Mouse (Mus musculus) telencephalon, adult 2 months (tissue): ENCODE measurements at regions not wholly inside any gene's neighbourhood (a gene's known extent, or its start where the extent isn't known, plus 50 kb on each side); places are given as distances from the start of the nearest gene placed in this dataset.

Source experiments
- DNase-seq: peaks from one replicate; pipeline ENCODE4 v3.0.0-alpha.2; 2011; ENCODE audit warnings: low read depth, low spot score

DNA sequence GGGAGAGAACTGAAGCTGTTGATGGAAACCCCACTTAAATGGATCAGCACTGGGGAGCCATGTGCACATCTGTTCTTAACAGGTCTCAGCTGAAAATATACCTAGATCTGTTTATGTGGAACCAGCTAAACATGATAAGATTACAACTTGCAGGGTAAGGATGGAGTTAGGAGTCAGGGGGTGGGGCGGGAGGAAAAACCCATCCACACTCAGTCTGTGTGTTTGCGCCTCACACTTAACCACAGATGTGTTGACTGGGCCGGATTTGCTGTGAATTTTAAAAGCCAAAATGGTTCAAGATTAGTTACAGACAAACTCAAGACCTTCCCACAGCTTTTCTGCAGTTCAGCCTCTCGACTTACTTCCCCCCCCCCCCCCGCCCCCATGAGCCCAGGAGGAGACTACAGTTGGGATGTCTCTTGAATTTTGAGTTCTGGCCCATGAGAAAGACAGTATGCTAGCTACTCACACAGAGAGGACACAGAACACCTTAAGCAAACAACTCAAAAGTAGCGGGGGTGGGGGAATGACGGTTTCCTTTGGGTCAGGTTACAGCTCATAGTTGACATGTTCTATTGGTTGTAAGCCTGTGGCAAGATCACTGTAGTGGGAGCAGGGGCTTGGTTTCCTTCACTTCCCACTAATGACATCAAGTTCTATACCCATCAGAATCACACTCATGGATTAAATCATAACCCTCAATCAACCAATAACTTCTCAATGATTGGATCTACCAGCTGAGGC is 209.1 kb downstream of the Bcl2l11 start:
- no peak for DNase-seq

DNA sequence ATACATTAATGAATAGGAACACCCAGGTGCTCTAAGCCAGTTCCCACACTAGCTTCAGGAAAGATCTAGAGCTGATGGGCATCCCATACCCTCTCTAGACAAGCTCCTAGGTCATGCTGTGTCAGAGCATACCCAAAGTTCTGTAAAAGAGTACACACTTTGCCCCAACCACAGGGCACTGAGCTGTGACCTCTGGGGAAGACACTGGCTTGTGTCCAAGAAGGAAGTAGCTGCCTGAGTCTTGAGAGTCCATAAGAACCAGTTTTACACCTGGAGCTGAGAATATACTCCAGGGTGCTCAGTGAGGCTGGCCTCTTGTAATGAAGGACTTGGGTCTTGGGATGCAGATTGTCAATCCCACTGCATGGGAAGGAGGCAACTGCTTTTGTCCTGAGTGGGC is 211.4 kb downstream of the Bcl2l11 start:
- DNase-seq, result no peak

DNA sequence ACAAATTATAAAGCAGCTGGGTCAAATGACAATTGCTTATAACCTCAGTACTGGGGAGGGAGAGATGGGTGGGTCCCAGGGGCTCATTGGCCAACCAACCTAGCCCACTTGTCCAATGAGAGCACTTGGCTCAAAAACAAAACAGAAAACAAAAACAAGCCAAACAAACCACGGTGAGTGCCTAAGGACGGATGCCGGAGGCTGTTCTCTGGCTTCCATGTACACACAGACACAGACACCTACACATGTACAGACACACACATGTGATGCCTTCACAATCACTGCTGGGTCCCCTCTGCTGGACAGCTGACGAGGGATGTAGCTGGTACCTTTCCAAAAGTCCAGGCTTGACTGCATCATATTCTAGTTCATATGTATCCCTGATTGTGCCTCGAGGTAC is 212.0 kb downstream of the Bcl2l11 start:
- no peak for DNase-seq

DNA sequence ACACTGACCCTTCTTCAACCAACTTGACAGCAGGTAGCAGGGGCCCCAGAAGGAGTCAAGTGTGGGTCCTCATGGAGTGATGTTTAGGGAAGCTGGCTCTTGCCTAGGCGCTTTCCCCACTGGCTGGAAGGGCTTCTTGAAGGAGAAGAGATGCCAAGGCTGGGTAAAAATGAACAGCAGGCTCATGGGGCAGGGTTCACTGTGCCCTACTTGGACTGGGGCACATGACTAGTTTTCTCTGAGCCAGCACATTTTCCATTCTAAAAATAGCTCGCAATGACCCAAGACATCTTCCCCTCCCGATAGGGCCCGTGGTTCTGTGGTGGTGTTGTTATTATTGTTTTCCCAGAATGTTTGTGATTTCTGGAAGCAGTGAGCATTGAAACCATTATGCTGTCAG is 212.6 kb downstream of the Bcl2l11 start:
- no peak for DNase-seq

DNA sequence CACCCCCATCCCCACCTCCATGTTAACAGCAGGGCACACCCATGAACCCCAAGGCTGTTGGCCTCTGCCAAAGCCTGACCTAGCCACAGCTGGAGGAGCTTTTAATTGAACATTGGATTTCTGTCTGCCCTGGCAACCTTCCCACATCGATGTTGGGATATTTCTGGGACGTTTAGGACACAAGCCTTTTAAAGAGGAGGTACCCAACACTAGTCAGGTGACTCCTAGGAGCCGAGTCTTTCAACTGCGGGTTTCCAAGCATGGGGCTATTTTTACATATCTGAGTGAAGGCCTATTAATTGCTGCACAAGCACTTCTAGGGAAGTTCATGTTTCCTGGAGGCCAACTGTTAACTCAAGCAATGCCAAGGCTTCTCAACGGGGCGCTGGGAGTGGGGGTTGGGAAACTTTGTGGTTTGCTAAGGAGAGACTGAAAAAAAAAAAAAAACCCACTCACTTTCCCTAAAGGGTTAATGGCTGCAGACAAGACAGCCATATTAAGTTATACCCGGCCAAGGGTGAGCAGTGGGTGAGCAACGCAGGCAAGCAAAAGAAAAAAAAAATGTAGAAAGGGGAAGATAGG is 213.3 kb downstream of the Bcl2l11 start:
- no peak for DNase-seq

DNA sequence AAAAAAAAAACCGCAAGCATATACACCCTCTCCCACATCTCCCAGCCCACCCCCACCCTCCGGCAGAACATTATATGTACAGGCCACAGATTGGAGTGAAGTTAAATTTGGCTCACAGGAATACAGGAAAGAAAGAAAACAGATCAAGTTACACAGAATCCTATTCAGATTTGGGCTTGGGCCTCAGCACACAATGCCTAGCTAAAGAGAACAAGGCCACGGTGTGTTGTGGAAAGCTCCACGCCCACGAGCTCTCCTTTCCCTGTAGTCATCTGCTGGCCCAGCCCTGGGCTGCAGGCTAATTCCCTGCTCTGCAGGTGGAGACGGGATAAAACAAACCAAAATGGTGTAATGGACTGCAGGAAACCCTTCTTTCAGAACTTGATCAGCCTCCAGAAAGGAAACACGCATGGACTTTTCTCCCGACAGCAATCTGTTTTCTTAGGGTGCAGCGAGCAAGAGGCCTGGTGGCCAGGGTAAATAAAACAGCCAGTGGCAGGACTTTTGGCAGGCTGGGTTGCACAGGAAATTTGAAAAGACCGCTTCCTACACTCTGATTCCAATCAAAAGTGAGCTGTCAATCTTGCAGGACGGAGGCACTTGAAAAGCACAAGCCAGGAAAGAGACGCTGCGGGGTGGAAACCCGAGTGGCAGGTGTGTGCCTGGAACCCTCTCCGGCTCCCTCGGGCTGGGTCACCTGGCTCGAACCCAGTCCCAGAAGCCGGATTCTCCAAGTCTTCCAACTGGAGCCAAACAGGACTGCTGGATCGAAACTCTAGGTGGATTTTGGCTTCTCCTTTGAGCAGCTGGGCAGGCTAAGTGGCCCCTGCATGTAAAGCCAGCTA is 214.0 kb downstream of the Bcl2l11 start:
- DNase-seq, result no peak

DNA sequence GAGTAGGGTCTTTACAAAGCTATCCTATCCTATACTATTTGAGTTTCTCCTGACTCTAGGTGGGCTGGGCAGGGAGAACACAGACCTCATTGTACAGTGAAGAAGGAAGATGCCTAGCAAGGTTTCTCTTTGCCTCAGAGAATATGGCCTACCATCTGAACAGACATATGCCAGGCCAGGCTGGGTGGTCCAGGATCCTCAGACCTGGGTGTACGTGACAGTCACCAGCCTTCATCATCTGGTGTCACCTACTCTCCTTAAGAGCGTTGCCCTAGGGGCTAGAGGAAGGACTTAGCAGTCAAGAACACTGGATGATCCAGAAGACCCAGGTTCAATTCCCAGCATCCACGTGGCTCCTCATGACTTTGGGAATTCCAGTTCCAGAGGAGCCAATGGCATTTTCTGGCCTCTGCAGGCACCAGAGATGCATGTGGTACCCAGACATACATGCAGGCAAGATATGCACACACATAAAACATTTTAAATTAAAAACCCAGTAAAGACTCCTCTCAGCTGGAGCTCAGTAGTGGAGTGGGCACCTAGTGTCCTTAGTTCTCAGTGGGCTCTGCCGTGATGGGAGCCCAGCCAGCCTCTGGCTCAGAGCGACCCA is 214.9 kb downstream of the Bcl2l11 start:
- no peak for DNase-seq

DNA sequence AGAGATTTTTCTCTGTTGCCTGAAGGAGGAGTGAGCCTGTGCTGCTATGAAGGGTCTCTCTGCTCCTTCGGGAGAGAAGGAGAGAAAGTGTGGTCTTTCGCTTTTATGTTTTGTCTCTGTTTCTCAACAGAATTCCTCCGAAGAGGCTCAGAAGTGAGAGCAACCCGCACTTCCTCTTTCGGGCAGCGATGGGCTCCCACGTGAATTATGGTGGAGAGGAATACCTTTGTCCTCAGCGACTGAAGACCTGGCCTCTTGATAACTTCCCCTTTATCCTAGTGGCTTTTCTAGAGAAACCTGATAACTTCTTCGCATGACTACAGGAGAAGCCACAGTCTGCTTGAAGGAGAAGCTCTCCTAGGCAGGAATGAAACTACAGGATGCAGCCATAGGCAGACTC is 216.4 kb downstream of the Bcl2l11 start:
- no peak for DNase-seq

DNA sequence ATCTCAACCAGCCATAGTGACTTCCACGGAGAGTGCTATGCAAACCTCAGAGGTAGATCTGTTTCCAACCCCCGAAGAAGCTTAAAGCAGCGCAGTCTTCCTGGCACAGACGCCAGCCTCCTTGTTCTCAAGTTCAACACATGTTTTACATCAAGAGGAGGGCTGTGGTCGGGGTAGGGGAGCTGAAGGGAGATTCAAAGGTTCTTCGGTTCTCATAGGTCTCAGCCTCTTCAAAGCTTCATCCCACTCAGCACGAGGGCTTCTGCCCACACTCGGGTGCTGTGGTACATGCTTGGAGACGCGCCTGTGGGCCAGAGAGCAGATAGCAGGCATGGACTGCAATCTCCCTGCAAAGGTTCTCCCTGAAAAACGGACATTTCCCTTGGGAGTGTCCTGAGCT is 219.7 kb downstream of the Bcl2l11 start:
- DNase-seq, result no peak

DNA sequence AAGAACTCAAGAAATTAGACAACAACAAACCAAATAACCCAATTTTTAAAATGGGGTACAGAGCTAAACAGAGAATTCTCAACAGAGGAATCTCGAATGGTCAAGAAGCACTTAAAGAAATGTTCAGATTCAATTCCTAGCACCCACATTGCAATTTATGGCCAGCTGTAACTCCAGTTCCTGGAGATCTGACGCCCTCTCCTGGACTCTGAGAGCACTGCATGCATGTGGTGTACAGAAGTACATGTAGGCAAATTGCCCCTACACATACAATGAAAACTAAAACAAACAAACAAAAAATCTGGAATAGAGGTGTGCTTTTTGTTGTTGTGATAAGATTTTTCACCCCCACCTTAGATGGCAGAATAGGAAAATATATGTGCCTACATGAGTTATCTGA is 222.7 kb downstream of the Bcl2l11 start:
- DNase-seq, result no peak

DNA sequence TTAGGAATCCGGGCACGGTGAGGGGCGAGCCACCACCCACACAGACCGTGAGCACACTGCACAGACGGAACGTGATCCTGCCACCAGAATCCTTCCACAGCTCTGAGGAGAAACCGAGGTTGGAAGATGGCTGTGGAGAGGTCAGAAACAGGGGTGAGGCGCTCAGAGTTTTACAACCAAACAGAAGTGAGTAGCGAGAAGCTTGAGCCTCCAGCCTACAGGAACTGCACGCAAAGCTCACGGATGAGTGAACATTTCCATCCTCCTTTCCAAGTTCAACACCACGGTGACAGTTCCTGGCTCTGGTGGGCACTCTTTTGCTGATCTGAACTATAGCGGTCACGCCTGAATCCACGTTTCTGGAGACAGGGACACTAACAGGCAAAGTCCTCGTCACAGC is 225.6 kb downstream of the Bcl2l11 start:
- DNase-seq, result no peak

DNA sequence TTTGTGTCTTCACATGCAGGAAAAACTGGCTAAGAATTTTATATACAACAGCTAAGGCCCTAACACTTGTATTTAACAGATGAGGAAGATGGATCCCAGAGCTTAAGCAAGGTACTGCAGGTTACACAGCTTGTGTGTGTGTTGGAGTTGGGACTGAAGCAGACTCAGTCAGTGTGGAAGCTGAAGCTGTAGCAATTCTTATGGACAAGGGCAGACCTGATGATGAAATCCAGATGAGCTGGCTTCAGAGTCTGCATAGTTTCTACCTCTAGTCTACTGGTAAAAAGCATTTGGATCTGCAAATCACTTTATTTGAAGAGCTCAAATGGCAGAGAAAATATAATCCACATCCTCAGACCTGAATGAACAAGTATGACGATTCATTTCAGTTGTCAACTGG is 226.7 kb downstream of the Bcl2l11 start:
- no peak for DNase-seq

DNA sequence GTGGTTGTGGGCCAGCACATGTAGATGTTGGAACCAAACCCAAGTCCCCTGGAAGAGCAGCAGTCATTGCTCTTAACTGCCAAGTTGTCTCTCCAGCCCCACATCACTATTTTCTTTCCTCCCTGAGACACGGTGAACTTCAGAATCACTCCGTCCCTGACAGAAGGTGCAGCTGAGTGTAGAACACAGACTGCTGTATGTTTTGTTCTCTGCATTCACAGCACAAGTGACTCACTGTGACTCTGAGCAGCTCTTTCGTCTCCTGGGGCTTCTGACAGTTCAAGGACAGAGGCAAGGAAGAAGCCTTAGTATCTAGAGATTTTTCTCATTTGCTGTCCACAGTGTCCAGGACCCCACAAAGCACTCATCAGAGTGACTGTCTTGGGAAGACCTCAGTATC is 227.6 kb downstream of the Bcl2l11 start:
- DNase-seq, result no peak

DNA sequence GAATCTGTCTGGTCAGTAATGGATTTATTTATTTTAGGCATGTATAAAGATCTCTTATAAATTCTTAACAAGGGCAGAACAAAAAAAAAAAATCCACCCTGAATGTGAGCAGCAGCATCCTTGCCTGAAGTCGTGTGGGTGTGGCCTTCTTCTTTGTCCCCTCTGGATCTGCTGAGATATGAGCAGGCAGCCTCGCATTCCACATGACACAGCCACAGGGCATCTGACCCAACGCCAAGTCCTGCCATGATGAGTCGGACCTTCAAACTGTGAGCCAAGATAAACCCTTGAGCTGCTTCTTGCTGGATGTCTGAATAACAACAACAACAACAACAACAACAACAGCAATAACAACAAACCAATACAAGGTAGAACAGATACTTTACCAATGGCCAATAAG is 230.5 kb downstream of the Bcl2l11 start:
- DNase-seq, result no peak

DNA sequence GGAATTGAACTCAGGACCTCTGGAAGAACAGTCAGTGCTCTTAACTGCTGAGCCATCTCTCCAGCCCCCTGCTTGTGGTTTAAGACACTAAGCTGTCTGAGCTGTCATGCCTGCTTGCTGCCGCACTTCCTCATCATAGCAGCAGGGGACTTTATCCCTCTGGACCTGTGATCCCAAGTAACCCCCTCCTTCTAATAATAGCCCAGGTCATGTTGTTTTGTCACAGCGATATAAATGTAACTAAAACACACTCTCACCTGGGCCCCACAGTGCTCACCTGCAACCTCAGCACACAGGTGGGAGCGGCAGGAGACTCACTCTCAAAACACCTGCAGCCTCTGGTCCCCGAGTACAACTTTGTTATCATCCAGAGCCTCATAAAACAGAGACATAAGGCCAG is 231.9 kb upstream of the Spdye4c start:
- no peak for DNase-seq

DNA sequence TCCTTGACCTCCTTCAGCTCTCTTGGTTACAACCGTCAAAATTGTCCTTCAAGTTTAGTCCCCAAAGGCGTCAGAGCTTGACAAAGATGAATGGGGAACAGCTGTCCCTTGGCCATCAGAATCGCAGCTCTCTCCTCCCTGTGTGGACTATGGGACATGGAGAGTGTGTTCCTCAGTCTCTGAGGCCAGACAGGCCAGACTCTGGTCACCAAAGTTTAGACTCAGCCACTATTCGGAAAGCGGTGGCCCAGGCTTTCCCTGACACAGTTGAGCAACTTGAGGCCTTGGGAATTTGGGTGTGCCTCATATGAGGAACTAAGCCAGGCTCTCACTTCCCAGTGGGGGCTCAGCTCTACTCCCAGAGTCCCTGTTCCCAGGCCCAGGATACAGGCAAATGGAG is 230.5 kb upstream of the Spdye4c start:
- DNase-seq, result no peak

DNA sequence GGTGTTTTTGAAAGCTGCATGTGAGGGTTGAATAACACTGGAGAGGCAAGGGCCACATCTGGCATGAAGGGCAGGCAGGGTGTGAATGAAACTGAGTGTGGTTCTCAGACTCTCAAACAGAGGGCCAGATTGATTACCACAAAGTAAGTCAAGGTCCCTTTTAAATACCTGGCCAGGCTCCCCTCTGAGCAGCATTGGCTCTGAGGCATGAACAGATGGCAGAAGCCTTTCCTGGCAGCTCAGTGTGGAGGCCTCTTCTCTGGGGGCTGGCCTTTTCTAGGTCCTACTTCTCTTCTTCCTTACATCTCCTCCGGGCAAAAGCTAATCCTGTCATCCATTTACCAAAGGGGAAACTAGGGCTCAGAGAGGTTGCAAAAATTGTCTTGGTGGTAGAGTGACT is 229.6 kb upstream of the Spdye4c start:
- no peak for DNase-seq

DNA sequence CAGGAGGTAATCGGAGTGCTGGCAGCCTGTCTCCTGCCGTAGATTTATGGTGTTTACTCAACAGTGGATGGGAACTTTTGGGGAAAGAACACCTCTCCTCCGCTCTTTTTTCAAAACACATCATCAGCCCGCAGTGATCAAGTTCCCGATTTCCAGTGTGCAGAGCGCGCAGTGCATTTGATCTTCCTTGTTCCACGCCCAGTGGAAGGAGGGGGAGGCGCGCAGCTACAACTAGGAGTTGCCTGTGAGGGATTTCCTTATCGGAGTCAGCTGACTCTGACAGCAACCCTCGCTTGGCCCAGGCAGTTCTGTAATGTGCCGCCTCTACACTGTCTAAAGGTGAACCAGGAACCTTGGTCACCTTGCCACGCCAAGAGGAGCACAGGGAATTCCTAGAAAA is 226.8 kb upstream of the Spdye4c start:
- DNase-seq, result no peak

DNA sequence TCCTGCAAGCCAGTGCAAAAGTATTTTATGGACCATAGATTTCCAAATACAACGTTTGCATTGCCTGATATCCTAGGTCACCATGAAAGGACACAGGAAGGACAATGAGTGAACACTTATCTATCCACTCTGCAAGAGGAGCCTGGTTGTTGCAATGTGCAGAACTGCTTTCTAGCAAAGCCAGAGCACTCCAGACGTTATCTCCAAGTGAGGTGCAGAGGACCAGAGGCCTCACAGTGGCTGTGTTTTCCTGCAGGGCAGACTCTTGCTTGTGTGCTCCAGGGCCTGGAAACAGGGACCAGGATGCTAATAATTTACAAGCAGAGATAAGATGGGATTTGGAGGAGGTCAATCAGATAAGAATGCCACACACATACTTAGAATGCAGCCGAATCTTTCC is 226.0 kb upstream of the Spdye4c start:
- DNase-seq, result no peak

DNA sequence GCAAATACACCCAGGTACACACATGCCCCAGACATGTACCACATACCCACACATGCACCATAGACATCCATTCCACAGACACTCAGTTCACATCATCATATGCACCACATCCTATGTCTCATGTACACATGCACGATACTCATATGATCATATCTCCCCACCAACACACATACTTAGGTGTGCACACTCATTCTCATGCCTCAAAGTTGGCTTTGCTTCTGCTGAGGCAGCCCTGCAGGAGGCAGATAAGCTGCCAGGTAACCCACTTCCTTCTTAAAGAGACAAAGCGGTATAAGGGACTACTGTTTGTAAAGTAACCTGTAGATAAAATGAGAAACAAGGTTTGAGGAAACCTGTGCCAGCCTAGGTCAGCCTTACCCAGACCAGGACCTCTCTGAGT is 225.2 kb upstream of the Spdye4c start:
- no peak for DNase-seq

DNA sequence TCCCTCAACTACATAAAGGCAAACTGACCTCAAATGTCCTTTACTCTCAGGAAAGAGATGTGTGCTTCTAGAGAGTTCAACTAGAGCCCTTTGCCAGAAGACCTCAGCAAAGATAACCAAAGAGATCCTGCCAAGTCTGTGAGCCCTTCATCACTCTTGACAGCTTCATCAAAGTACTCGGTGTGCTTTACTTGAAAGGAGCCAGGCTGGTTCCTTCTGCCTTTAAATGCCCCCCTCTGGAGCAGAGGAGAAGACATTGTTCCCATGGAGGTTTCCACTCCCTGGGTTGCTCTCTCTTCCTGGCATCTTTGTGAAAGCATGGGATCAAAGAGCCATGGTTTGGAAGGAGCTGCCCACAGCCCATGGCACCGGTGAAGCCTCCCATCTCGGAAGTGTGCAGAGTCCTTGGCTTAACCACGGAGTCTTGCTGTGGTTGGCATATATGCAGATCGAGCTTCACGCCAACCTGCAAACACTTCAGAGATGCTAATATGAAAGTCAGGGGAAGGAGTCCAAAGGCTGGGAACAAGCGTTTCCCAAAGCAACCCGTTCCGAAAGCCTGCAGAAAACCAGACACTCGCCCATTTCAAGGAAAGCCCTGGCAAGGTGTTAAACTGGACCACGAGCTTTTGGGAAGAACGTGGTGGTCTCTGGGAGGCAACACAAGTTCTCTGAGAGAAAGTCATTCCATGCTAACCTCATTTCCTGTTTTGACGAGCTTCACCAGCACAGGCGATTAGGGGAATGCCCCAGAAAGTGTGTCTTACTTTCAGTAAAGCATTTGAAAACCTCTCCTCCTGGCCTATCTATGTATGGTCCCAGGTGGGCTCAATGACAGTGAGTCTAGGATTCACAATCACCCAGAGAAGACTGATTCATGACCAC is 223.5 kb upstream of the Spdye4c start:
- DNase-seq, result no peak
